Mouse (Mus musculus) limb, embryonic 12.5 days (tissue): ENCODE measurements around the gene Nlrp14. TPM values are rescaled to one million over a fixed set of nuclear protein-coding genes. Genes with fewer than 3 reads are reported as not detected.

Experiments used
- ATAC-seq: fragments of 200-750 bp; cut with Nextera tagmentation; 2 replicates; pipeline ENCODE4 v1.8.0; 2017; ENCODE audit warnings: low read depth, moderate TSS enrichment; ENCODE audit not compliant: insufficient number of reproducible peaks, insufficient read depth, low FRiP score, low TSS enrichment
- H3K27ac ChIP-seq: fragments of 300-500 bp; sonication (generic); 2 replicates; pipeline ENCODE4 v1.5.1; 2016; ENCODE audit warnings: mild to moderate bottlenecking, moderate library complexity
- H3K27me3 ChIP-seq: fragments of 300-500 bp; sonication (generic); 2 replicates; pipeline ENCODE4 v1.6.1; 2016; ENCODE audit warnings: mild to moderate bottlenecking, moderate library complexity
- H3K36me3 ChIP-seq: fragments of 300-500 bp; sonication (generic); 2 replicates; pipeline ENCODE4 v1.6.1; 2016; ENCODE audit warnings: mild to moderate bottlenecking, moderate library complexity
- H3K4me1 ChIP-seq: fragments of 300-500 bp; sonication (generic); replicated peaks from 2 replicates; pipeline ENCODE4 v1.6.1; 2016
- H3K4me2 ChIP-seq: fragments of 300-500 bp; sonication (generic); 2 replicates; pipeline ENCODE4 v1.6.1; 2016; ENCODE audit warnings: mild to moderate bottlenecking, moderate library complexity
- H3K4me3 ChIP-seq: fragments of 300-500 bp; sonication (generic); replicated peaks from 2 replicates; pipeline ENCODE4 v1.5.1; 2016; ENCODE audit warnings: mild to moderate bottlenecking
- H3K9ac ChIP-seq: fragments of 300-500 bp; sonication (generic); replicated peaks from 2 replicates; pipeline ENCODE4 v1.6.1; 2016; ENCODE audit warnings: mild to moderate bottlenecking, moderate library complexity
- H3K9me3 ChIP-seq: fragments of 300-500 bp; sonication (generic); 2 replicates; pipeline ENCODE4 v1.6.1; 2016; ENCODE audit warnings: mild to moderate bottlenecking, moderate library complexity
- WGBS: fragments of 180-500 bp; shearing (Covaris S2); methylation state at CpG from one replicate; pipeline ENCODE4 v1.1.7; 2016; 5-methylcytosine and 5-hydroxymethylcytosine counted together
- polyA plus RNA-seq: library from polyadenylated mRNA; unstranded; fragments of >200 nt; fragmentation: Nextera tagmentation; extraction: Ambion mirVana; gene quantifications from 2 replicates; pipeline ENCODE4 v1.2.1, GENCODE M21; 2016

Nlrp14 gene
- polyA plus RNA-seq, 1 experiment from 2014 or later: not detected

GRCm38 (mm10) chr7:107241371-107241883 is 74.6 kb downstream of the Nlrp14 start:
- Histone ChIP-seq H3K9ac (no peak overlapping the region), H3K4me1 (no peaks in the 10 kb centered on the region), H3K27me3 (no peaks in the 10 kb centered on the region), H3K4me2 (no peak overlapping the region), H3K27ac (no peak overlapping the region), H3K36me3 (no peaks in the 10 kb centered on the region), H3K4me3 (no peak overlapping the region), H3K9me3 (no peaks in the 10 kb centered on the region)
- ATAC-seq: no peak
- whole genome bisulfite sequencing: 80% methylated on average over 5 of the region's 5 CpGs

Other genes with a start within 250 kb of the Nlrp14 start
- gene Olfr709-ps1, start 234.8 kb upstream of the Nlrp14 start, polyA plus RNA-seq: not detected in 2 replicates
- not detected in 2 replicates for gene Olfr710, start 218.7 kb upstream of the Nlrp14 start, polyA plus RNA-seq
- gene Olfr6, start 203.1 kb upstream of the Nlrp14 start, polyA plus RNA-seq: not detected in 2 replicates
- not detected in 2 replicates for gene Olfr711, start 191.5 kb upstream of the Nlrp14 start, polyA plus RNA-seq
- gene Olfr2, start 160.9 kb upstream of the Nlrp14 start, polyA plus RNA-seq: not detected in 2 replicates
- gene Olfr713, start 135.8 kb upstream of the Nlrp14 start, polyA plus RNA-seq: not detected in 2 replicates
- gene Olfr714, start 96.0 kb upstream of the Nlrp14 start, polyA plus RNA-seq: not detected in 2 replicates
- gene Olfr17, start 73.8 kb upstream of the Nlrp14 start, polyA plus RNA-seq: not detected in 2 replicates
- gene Olfr715b, start 56.6 kb upstream of the Nlrp14 start, polyA plus RNA-seq: not detected in 2 replicates
- not detected in 2 replicates for gene Olfr715, start 35.9 kb upstream of the Nlrp14 start, polyA plus RNA-seq
- not detected in 2 replicates for gene Olfr716, start 28.7 kb upstream of the Nlrp14 start, polyA plus RNA-seq
- not detected in 2 replicates for gene Rbmxl2, start 42.5 kb downstream of the Nlrp14 start, polyA plus RNA-seq
- 3.1 and 3.2 TPM in 2 replicates for gene Syt9, start 203.7 kb downstream of the Nlrp14 start, polyA plus RNA-seq